In the genomic region with DNA sequence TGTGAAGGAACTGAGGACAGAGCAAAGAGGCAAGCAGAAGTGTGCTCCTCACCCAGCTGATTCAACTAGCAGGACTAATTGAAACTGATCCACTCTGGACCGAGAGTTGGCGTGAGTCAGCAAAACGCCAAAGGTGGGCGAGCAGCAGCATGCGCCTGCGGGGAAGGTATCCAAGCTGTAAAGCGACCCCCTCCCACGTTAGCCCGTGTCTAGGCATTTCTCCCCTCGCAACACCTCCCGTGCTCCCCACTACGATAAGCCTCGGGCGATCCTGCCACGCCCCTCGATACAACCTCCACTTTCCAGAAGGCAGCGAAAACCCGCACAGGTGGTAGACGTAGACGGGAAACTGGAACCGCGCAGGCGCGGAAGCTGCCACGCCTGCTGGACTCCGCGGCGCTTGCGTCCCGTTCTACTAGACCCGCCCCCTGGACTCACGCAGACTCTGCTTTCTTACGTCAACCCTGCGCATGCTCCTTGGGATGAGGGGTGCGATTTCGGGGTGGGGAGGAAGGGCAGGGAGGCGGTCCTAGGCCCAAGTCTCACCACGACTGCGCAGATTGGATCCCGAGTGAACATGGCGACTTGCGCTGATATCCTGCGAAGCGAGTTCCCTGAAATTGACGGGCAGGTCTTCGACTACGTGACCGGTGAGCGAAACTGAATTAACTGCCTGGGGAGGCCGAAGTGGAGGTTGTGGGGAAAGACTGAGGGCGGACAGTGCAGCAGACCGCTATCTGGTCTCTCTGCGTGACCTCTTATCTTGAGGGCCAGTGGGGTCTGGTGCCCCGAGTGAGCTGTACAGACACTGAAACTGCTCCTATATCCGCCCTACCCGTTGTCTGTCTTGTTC, we compare ENCODE assay signal across 8 mouse cellular contexts. TPM values are rescaled to one million over a fixed set of nuclear protein-coding genes. Genes with fewer than 3 reads are reported as not detected.
A peak's percentile ranks its signal among the peaks of the same experiment; 100 is the strongest.
DNase-seq lines count a peak whose midpoint lies in the region; ATAC-seq and TF ChIP-seq lines count a peak whose summit lies in the region.

A gene (plus strand): TSS at position 482 of the 853 bp plus-strand sequence.

- under 1% methylated on average over 56 of the region's 56 CpGs for WGBS in hindbrain, embryonic 10.5 days
- under 1% methylated on average over 56 of the region's 56 CpGs for WGBS in lung, postnatal 0 days

- H3K27me3 ChIP-seq in hindbrain, embryonic 10.5 days (ENCODE audit: insufficient read depth, poor library complexity, severe bottlenecking): no peaks in the 10 kb centered on the region
- H3K27me3 ChIP-seq in lung, postnatal 0 days (replicated peaks; ENCODE audit: insufficient read depth, low read length): no peaks in the 10 kb centered on the region

- peak within 1 kb of the TSS; percentile 88 for H3K27ac ChIP-seq in hindbrain, embryonic 10.5 days
- H3K27ac ChIP-seq in lung, postnatal 0 days (ENCODE audit: low read length): peak within 1 kb of the TSS; percentile 66

- peak; percentile 98 for DNase-seq in MN1 (ENCODE audit: low spot score)
- DNase-seq in cerebellum, adult 9-10 months: peak; percentile 99
- peak; percentile 98 for DNase-seq in hindbrain, embryonic 10.5 days (ENCODE audit: low spot score)
- DNase-seq in layer of hippocampus, adult 9-11 months: peak; percentile 99
- peak; percentile 100 for DNase-seq in lung, postnatal 0 days (ENCODE audit: low spot score)
- peak; percentile 93 for DNase-seq in ovary, postnatal 14 days (ENCODE audit: low spot score)
- peak; percentile 99 for DNase-seq in thymus, postnatal 14 days

- peak within 1 kb of the TSS; percentile 67 for H3K9ac ChIP-seq in lung, postnatal 0 days (replicated peaks; ENCODE audit: low read depth)

- peak within 1 kb of the TSS; percentile 67 for H3K4me2 ChIP-seq in lung, postnatal 0 days (replicated peaks; ENCODE audit: low read depth, low read length)

- peak within 1 kb of the TSS; percentile 68 for H3K4me3 ChIP-seq in hindbrain, embryonic 10.5 days
- peak within 1 kb of the TSS; percentile 68 for H3K4me3 ChIP-seq in lung, postnatal 0 days (ENCODE audit: low read depth, low read length)

- H3K36me3 ChIP-seq in hindbrain, embryonic 10.5 days: peaks cover 64% of the 10 kb centered on the region
- H3K36me3 ChIP-seq in lung, postnatal 0 days (ENCODE audit: insufficient read depth, low read length): peaks cover 31% of the 10 kb centered on the region; the same call in 1 of the 2 replicates

- peak; percentile 99 for ATAC-seq in frontal cortex, adult (ENCODE audit: low TSS enrichment)
- ATAC-seq in lung, postnatal 0 days: peak; percentile 100

- no peak for TF ChIP-seq CTCF in lung, postnatal 0 days (IDR thresholded peaks at IDR 0.05)

- H3K9me3 ChIP-seq in hindbrain, embryonic 10.5 days: no peaks in the 10 kb centered on the region
- H3K9me3 ChIP-seq in lung, postnatal 0 days (ENCODE audit: low read length): no peaks in the 10 kb centered on the region

- no peak for TF ChIP-seq EP300 in lung, postnatal 0 days (IDR thresholded peaks at IDR 0.05)

- peaks cover 18% of the 10 kb centered on the region for H3K4me1 ChIP-seq in hindbrain, embryonic 10.5 days (replicated peaks)
- H3K4me1 ChIP-seq in lung, postnatal 0 days (ENCODE audit: insufficient read depth, low read depth, low read length): peaks cover 9% of the 10 kb centered on the region; the same call in 1 of the 2 replicates

RNA-seq across cellular contexts. Expression of the gene that starts here (rescaled TPM):
- polyA plus RNA-seq in hindbrain, embryonic 10.5 days (2016; fragmentation: Nextera tagmentation; extraction: Ambion mirVana): 59.4 and 65.2 TPM in 2 replicates
- polyA plus RNA-seq in lung, postnatal 0 days (2015; fragmentation: Nextera tagmentation; extraction: Ambion mirVana): 36.3 and 39.6 TPM in 2 replicates

Comparison
In these comparisons a context has a peak if more than half of its experiments do, and no peak if none do; other contexts are left out.
1. Peak in every context shown above with its lines: DNase-seq, ATAC-seq, H3K4me3 ChIP-seq and H3K27ac ChIP-seq.